Mouse (Mus musculus) bone marrow, adult 2 months (tissue): ENCODE results near the gene Mgat4b. TPM values are rescaled to one million over a fixed set of nuclear protein-coding genes. Genes with fewer than 3 reads are reported as not detected.

Source experiments
- H3K27ac ChIP-seq: fragments of 200-500 bp; 2 replicates; pipeline ENCODE4 v1.5.1; 2012; ENCODE audit warnings: low read depth, mild to moderate bottlenecking, control low read depth, inconsistent platforms, low read length; ENCODE audit not compliant: control insufficient read depth, poor library complexity, insufficient read depth
- H3K4me1 ChIP-seq: fragments of 200-500 bp; 2 replicates; pipeline ENCODE4 v1.6.1; 2011; ENCODE audit warnings: low read length; ENCODE audit not compliant: control insufficient read depth, insufficient read depth
- H3K4me3 ChIP-seq: fragments of 200-500 bp; replicated peaks from 2 replicates; pipeline ENCODE3; 2011; ENCODE audit warnings: mild to moderate bottlenecking, low read depth, low read length, control low read depth; ENCODE audit not compliant: control insufficient read depth
- CTCF ChIP-seq: fragments of 200-500 bp; IDR thresholded peaks from 2 replicates; pipeline ENCODE4 v1.5.1; 2011; ENCODE audit warnings: low read length, control low read depth; ENCODE audit not compliant: control insufficient read depth, insufficient read depth
- POLR2A ChIP-seq: fragments of 200-500 bp; IDR thresholded peaks from 2 replicates; pipeline ENCODE4 v1.6.1; 2011; ENCODE audit warnings: low read depth, mild to moderate bottlenecking, control low read depth, low read length, borderline replicate concordance; ENCODE audit not compliant: control insufficient read depth
- WGBS: fragments of 180-500 bp; shearing (Covaris S2); methylation state at CpG from one replicate; pipeline ENCODE4 v1.1.7; 2018; 5-methylcytosine and 5-hydroxymethylcytosine counted together
- polyA plus RNA-seq: library from polyadenylated mRNA; stranded (reverse); fragments of >200 nt; gene quantifications from 2 replicates; pipeline ENCODE4 v1.2.4, GENCODE M21; 2011; ENCODE audit warnings: low replicate concordance; ENCODE audit not compliant: missing spikeins, insufficient read depth, insufficient read length

Mgat4b gene
- polyA plus RNA-seq, 1 experiment = 20.7 TPM

- TF ChIP-seq CTCF (no peak), POLR2A (peak; percentile 23; the same call in 1 of the 2 replicates)
- 94% methylated on average over 14 of the region's 14 CpGs for WGBS
- Histone ChIP-seq H3K4me3 (no peak overlapping the region), H3K4me1 (no peaks in the 10 kb centered on the region), H3K27ac (no peak overlapping the region)
These were observed 3.3 kb upstream of the Mgat4b start for GRCm38 (mm10) chr11:50207344-50207743.

- TF ChIP-seq POLR2A (no peak), CTCF (no peak)
- H3K4me3 ChIP-seq = no peak overlapping the region
- H3K4me1 ChIP-seq = no peaks in the 10 kb centered on the region
- 93% methylated on average over 5 of the region's 5 CpGs for WGBS
- no peak overlapping the region for H3K27ac ChIP-seq
These were observed 2.7 kb upstream of the Mgat4b start for GRCm38 (mm10) chr11:50208039-50208438.

- H3K4me1 ChIP-seq = no peaks in the 10 kb centered on the region
- H3K27ac ChIP-seq = peak overlapping the region; percentile 100
- peak overlapping the region; percentile 92 for H3K4me3 ChIP-seq
- under 1% methylated on average over 24 of the region's 24 CpGs for WGBS
- TF ChIP-seq POLR2A = peak; percentile 40
- TF ChIP-seq CTCF = no peak
These were observed 587 bp upstream of the Mgat4b start for GRCm38 (mm10) chr11:50210101-50210504.

GRCm38 (mm10) chr11:50211322-50212059, 801 bp downstream of the Mgat4b start:
- 89% methylated on average over 3 of the region's 3 CpGs for WGBS
- H3K4me1 ChIP-seq = no peaks in the 10 kb centered on the region
- TF ChIP-seq CTCF (no peak), POLR2A (no peak)
- no peak overlapping the region for H3K27ac ChIP-seq
- no peak overlapping the region for H3K4me3 ChIP-seq

GRCm38 (mm10) chr11:50212060-50212739, 1.5 kb downstream of the Mgat4b start:
- H3K4me3 ChIP-seq = no peak overlapping the region
- TF ChIP-seq POLR2A (no peak), CTCF (no peak)
- H3K4me1 ChIP-seq = no peaks in the 10 kb centered on the region
- H3K27ac ChIP-seq = no peak overlapping the region
- WGBS = 44% methylated on average over 3 of the region's 3 CpGs

- TF ChIP-seq CTCF = no peak
- no peak for TF ChIP-seq POLR2A
- 62% methylated on average over 11 of the region's 11 CpGs for WGBS
- no peaks in the 10 kb centered on the region for H3K4me1 ChIP-seq
- peak overlapping the region; percentile 25; the same call in 1 of the 2 replicates for H3K27ac ChIP-seq
- H3K4me3 ChIP-seq = no peak overlapping the region
These were observed 2.4 kb downstream of the Mgat4b start for GRCm38 (mm10) chr11:50212848-50213758.

- 89% methylated on average over 6 of the region's 6 CpGs for WGBS
- no peaks in the 10 kb centered on the region; the same call in 1 of the 2 replicates for H3K4me1 ChIP-seq
- no peak overlapping the region for H3K27ac ChIP-seq
- TF ChIP-seq CTCF (no peak), POLR2A (no peak)
- H3K4me3 ChIP-seq = no peak overlapping the region
These were observed 3.9 kb downstream of the Mgat4b start for GRCm38 (mm10) chr11:50214631-50215030.
